Mouse (Mus musculus): ENCODE results near the gene Agap1. TPM values are rescaled to one million over a fixed set of nuclear protein-coding genes. Genes with fewer than 3 reads are reported as not detected.

Gene Agap1
- total RNA-seq, 2 experiments from 2014 or later = 28.3 to 32.3 TPM

- peak; percentile 63 for DNase-seq
- intact Hi-C loops (cut with DNase I; ENCODE audit: low total_unique reads) = loop anchor here (5.0 kb wide), 1 partner anchor 67 kb away; no protein-coding TSS in a partner anchor
Observed at GRCm38 (mm10) chr1:89455421-89456091, 950 bp downstream of the Agap1 start.

GRCm38 (mm10) chr1:89456456-89456855, 1.9 kb downstream of the Agap1 start:
- no peak for DNase-seq
- intact Hi-C loops (cut with DNase I; ENCODE audit: low total_unique reads) = loop anchor here (5.0 kb wide), 1 partner anchor 66 kb away; no protein-coding TSS in a partner anchor

GRCm38 (mm10) chr1:89457126-89458031, 2.8 kb downstream of the Agap1 start:
- no peak for DNase-seq
- intact Hi-C loops (cut with DNase I; ENCODE audit: low total_unique reads) = loop anchor here (5.0 kb wide), 1 partner anchor 65 kb away; no protein-coding TSS in a partner anchor

- intact Hi-C loops (cut with DNase I; ENCODE audit: low total_unique reads) = no loop called here
- DNase-seq = no peak
Observed at GRCm38 (mm10) chr1:89461881-89462280, 7.3 kb downstream of the Agap1 start.

GRCm38 (mm10) chr1:89463138-89463537, 8.5 kb downstream of the Agap1 start:
- DNase-seq = peak; percentile 25
- intact Hi-C loops (cut with DNase I; ENCODE audit: low total_unique reads) = no loop called here

DNA sequence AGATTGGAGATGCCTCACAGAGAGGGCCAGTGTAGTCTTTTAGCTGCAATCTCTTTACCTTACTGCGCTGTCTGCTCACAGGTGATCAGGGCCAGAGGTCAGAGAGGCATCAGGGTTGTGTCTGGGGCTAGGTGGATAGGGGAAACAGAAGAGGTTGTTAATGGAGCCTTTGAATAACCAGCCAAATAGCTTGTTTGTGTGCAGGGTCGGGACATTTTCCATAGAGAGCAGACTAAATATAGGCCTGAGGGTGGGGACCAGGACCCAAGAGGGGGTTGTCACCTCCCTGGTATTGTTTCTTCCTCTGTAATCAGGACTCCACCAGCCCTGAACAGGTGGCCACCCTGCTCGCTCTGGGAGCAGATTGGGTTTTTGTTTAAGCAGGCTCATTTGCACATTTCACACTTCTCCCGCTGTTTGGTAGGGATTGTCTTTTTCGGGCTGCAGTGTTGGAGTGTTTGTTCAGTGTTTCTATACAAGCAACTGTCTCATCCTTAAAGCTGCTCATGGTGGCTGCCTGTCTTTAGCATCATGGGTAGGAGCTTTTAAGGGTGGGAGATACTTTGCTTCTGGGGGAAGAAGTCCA, 10.9 kb downstream of the Agap1 start:
- intact Hi-C loops (cut with DNase I; ENCODE audit: low total_unique reads) = no loop called here
- DNase-seq = no peak

- DNase-seq = peak; percentile 29
- intact Hi-C loops (cut with DNase I; ENCODE audit: low total_unique reads) = no loop called here
Observed at GRCm38 (mm10) chr1:89467321-89468069, 12.9 kb downstream of the Agap1 start.

DNA sequence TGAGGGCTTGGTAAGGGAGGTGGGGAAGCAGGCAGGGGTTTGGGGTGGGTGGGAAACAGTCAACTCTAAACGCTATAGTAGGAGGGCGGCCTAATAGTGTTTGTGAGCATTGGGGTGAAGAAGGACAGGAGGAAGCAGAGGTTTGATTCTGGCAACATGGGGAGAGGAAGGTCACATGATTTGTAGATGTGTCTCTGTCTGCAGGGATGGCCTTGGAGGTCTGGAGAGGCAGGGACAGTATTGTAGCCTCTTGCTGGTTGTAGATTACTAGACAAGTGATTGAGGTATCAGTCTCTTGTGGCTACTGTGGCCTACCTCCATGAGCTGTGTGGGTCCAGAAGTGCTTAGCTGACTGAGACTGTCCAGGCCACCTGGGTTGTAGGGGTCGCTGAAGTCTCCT, 13.5 kb downstream of the Agap1 start:
- intact Hi-C loops (cut with DNase I; ENCODE audit: low total_unique reads) = no loop called here
- DNase-seq = no peak

DNA sequence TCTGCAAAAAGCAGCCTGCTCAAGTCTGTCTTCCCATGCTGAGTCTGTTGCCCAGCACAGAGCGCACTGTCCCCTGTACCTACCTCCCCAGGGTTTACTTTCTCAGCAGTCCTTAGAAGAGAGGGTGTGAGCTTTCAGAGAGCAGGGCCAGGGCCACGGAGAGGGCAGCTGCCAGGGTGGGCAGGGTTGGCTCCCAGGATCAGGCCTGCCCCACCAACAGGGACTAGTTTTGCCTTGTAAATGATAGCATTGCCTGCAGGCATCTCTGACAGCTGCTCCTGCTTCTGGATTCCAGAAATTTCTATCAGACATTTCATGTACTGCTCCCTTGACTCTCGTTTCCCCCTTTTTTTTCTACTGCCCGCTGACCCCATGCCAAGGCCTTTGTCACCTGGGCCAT, 16.8 kb downstream of the Agap1 start:
- DNase-seq = no peak
- intact Hi-C loops (cut with DNase I; ENCODE audit: low total_unique reads) = loop anchor here (5.0 kb wide), 1 partner anchor 36 kb away; no protein-coding TSS in a partner anchor

GRCm38 (mm10) chr1:89471891-89472290, 17.3 kb downstream of the Agap1 start:
- intact Hi-C loops (cut with DNase I; ENCODE audit: low total_unique reads) = loop anchor here (5.0 kb wide), 1 partner anchor 35 kb away; no protein-coding TSS in a partner anchor
- no peak for DNase-seq

GRCm38 (mm10) chr1:89473946-89474345, 19.3 kb downstream of the Agap1 start:
- intact Hi-C loops (cut with DNase I; ENCODE audit: low total_unique reads) = loop anchor here (5.0 kb wide), 1 partner anchor 33 kb away; no protein-coding TSS in a partner anchor
- DNase-seq = no peak

DNA sequence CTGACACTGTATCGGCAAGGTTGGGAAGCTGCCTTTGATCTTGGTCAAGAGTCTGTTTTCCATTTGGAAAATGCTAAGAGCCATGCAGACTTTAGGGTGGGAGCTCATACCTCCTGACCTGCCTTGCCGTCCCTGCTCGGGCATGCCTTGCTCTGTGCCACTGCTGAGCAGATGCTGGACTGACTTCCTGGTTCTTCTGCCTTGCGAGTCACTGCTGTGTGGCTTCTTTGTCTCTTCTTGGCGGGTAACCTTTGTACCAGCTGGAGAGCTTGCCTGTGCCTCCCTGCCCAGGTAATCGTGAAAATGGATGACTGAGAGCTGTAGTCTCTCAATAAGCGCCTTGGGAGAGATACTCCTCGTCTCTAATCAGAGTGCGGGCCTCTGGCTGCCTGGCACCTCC, 20.2 kb downstream of the Agap1 start:
- no peak for DNase-seq
- intact Hi-C loops (cut with DNase I; ENCODE audit: low total_unique reads) = loop anchor here (5.0 kb wide), 1 partner anchor 32 kb away; no protein-coding TSS in a partner anchor

DNA sequence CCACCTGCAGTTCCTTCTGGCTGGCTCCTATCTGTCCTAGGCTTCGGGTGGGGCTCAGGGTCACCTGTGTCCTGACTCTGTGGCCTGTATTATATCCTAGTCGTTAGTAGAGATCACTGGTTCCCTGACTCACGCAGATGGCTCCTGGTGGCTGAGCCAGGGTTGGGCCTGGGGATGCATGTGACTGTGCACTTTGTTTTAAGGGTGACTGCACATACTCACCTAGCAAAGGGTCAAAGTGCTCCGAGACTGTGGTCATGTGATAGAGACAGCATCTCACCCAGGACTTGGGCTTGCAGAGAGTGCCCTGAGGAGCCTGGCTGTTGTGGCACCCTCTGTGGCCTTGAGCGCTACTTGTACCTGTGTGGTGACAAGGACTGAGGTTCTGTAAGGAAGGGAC, 22.4 kb downstream of the Agap1 start:
- DNase-seq = no peak
- intact Hi-C loops (cut with DNase I; ENCODE audit: low total_unique reads) = no loop called here

- DNase-seq = no peak
- intact Hi-C loops (cut with DNase I; ENCODE audit: low total_unique reads) = no loop called here
Observed at GRCm38 (mm10) chr1:89478571-89479460, 24.2 kb downstream of the Agap1 start.

DNA sequence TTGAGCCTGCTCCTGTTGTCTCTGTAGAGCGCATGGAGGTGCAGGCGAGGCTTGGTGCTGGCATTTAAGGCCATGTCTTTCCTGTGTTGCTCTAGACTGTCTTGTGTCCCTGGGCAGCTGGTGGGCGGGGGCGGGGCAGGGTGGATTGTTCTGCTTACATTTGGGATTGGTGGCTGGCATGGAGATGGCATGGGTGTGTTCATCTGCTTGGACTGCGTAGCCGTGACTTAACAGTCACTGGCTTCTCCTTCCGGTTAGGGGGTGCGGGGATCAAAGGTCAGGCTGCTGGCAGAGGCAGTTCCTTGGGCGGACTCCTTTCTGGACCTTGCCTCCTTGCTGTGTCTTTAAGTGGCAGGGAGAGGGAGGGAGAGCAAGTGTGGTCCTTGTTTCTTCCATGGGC, 26.5 kb downstream of the Agap1 start:
- DNase-seq = no peak
- intact Hi-C loops (cut with DNase I; ENCODE audit: low total_unique reads) = no loop called here

- intact Hi-C loops (cut with DNase I; ENCODE audit: low total_unique reads) = no loop called here
- DNase-seq = no peak
Observed at GRCm38 (mm10) chr1:89482812-89483211, 28.2 kb downstream of the Agap1 start.

- DNase-seq = no peak
- intact Hi-C loops (cut with DNase I; ENCODE audit: low total_unique reads) = no loop called here
Observed at GRCm38 (mm10) chr1:89486891-89487290, 32.3 kb downstream of the Agap1 start.
